Mouse (Mus musculus): ENCODE results near the gene Adrm1. TPM values are rescaled to one million over a fixed set of nuclear protein-coding genes. Genes with fewer than 3 reads are reported as not detected.

Adrm1 gene
- polyA plus RNA-seq, 1 experiment from 2014 or later, result 150 TPM

DNA sequence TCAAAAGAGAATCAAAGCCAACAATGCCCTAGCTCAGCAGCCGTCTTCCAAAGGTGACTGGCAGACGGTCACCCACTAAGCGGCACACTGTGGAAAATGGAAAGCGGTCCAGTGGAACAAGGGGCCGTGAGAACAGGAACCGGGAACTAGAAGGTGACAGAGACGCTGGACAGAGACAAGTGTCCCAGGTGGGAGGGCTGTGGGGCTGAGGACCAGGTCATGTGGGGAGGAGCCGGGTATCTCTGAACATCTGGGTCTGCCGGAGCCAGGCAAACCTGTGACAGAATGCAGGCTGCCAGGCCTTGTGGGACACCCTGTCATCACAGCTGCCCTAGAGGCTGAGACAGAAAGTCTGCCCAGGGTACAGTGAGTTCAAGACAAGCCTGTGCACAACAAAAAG lies 33.2 kb downstream of the Adrm1 start:
- no peak overlapping the region for H3K9ac ChIP-seq
- H3K4me1 ChIP-seq (replicated peaks), result peaks cover 8% of the 10 kb centered on the region; the same call in 1 of the 2 replicates
- H3K9me3 ChIP-seq (replicated peaks), result no peaks in the 10 kb centered on the region
- no peaks in the 10 kb centered on the region for H3K27me3 ChIP-seq (replicated peaks)
- H3K4me2 ChIP-seq, result no peak overlapping the region
- H3K27ac ChIP-seq (ENCODE audit: poor library complexity, severe bottlenecking), result no peak overlapping the region
- H3K4me3 ChIP-seq, result no peak overlapping the region
- 51% methylated on average over 9 of the region's 9 CpGs for WGBS
- peaks cover 22% of the 10 kb centered on the region for H3K36me3 ChIP-seq
- no peak for ATAC-seq (ENCODE audit: insufficient number of reproducible peaks, low FRiP score)

DNA sequence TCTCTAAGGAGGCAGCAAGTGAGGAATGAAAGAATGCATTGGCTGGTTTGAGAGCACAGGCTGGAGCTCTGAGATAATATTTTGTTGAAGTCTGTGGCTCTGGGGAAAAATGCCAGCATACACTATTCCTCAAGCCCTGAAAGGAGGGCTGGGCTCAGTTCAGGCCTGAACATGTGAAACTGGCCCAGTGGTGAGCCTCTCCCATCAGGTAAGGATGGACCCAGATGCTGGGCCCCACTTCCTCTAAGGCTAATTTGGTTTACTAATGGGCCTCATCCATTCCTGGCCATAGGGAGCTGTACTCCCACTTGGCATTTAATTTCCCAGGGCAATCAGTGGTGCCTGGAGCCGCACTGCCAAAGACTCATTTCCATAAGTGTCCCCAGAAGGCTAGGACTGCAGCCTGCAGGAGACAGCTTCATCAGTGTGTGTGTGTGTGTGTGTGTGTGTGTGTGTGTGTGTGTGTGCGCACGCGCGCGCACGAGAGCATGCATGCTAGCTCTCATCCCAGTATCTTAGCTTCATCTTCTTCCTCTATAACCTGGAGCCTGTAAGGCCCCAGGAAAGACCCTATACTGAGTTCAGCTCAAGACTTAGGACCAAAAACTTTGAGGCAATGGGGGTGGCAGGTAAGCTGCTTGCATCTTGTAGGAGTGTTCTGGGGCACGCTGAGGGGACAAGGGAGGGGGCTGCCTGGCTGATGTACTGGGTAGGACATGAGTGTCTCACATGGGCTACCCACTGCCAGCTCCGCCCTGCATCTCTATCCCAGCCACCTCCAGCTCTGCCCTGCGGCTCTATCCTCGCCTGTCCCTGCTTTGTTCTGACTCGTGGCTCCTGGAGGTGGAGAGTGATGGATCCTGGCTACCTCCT lies 34.0 kb downstream of the Adrm1 start:
- Histone ChIP-seq H3K4me2 (no peak overlapping the region), H3K27ac (ENCODE audit: poor library complexity, severe bottlenecking) (no peak overlapping the region), H3K27me3 (replicated peaks) (no peaks in the 10 kb centered on the region), H3K4me3 (no peak overlapping the region), H3K9ac (no peak overlapping the region), H3K9me3 (replicated peaks) (no peaks in the 10 kb centered on the region), H3K36me3 (peaks cover 22% of the 10 kb centered on the region), H3K4me1 (replicated peaks) (peaks cover 8% of the 10 kb centered on the region; the same call in 1 of the 2 replicates)
- WGBS, result 84% methylated on average over 12 of the region's 12 CpGs
- no peak for ATAC-seq (ENCODE audit: insufficient number of reproducible peaks, low FRiP score)

DNA sequence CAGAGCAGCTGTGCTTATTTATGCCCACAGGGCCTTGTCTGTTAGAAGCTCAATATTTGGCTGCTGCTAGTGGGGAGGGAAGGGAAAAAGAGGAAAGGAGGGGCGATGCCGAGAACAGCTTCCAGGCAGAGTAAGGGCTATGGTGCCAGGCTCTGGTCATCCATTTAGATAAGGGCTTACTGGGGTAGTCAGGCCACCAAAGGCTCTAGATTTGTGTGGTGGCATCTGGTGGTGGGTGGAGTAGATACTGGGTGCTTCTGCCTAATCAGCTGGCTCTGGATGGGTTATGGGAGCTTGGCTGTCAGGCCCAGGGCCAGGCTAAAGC lies 34.6 kb downstream of the Adrm1 start:
- 69% methylated on average over 2 of the region's 2 CpGs for WGBS
- H3K4me1 ChIP-seq (replicated peaks), result peaks cover 8% of the 10 kb centered on the region; the same call in 1 of the 2 replicates
- no peak overlapping the region for H3K4me3 ChIP-seq
- no peak for ATAC-seq (ENCODE audit: insufficient number of reproducible peaks, low FRiP score)
- H3K27me3 ChIP-seq (replicated peaks), result no peaks in the 10 kb centered on the region
- H3K27ac ChIP-seq (ENCODE audit: poor library complexity, severe bottlenecking), result no peak overlapping the region
- no peaks in the 10 kb centered on the region for H3K9me3 ChIP-seq (replicated peaks)
- no peak overlapping the region for H3K4me2 ChIP-seq
- peaks cover 22% of the 10 kb centered on the region for H3K36me3 ChIP-seq
- H3K9ac ChIP-seq, result no peak overlapping the region

DNA sequence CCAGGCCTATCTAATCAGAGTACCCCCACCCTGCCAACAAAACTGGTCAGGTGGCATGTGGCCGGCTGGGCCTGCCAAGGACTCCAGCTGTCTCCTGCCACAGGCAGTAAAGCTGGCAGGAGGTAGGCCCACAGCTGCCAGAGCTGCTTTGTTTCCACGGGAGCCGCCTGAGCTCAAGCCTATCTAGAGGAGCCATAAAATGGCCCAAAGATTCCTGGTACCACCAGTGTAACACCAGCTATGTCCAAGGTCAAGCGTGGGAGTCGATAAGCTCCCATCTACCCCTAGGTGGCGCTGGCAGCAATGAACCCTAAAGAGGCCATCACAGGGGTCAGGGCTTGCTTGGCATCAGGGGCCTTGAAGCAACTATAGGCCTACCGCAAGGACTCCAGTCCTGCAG lies 36.6 kb downstream of the Adrm1 start:
- H3K27me3 ChIP-seq (replicated peaks), result no peaks in the 10 kb centered on the region
- ATAC-seq (ENCODE audit: insufficient number of reproducible peaks, low FRiP score), result 0 out of 2 replicates have a peak, but pooled peaks have one; percentile 26
- H3K4me3 ChIP-seq, result no peak overlapping the region
- H3K4me1 ChIP-seq (replicated peaks), result peaks cover 8% of the 10 kb centered on the region; the same call in 1 of the 2 replicates
- 65% methylated on average over 7 of the region's 7 CpGs for WGBS
- no peak overlapping the region for H3K9ac ChIP-seq
- peaks cover 6% of the 10 kb centered on the region; the same call in 1 of the 2 replicates for H3K9me3 ChIP-seq (replicated peaks)
- no peak overlapping the region for H3K27ac ChIP-seq (ENCODE audit: poor library complexity, severe bottlenecking)
- no peak overlapping the region for H3K4me2 ChIP-seq
- H3K36me3 ChIP-seq, result peaks cover 12% of the 10 kb centered on the region

DNA sequence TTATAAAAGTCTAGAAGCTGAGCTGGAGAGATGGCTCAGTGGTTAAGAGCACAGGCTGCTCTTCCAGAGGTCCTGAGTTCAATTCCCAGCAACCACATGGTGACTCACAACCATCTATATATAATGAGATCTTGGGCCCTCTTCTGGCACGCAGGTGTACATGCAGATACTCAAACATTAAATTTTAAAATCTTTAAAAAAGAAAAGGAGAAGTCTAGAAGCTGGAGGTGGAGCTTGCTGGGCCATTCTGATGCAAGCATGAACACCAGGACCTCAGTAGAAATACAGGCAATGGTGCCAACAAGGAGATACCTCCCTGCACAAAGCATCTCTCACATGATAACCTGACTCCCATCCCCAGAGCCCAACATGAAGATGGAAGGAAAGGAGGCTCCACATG lies 37.7 kb downstream of the Adrm1 start:
- H3K27me3 ChIP-seq (replicated peaks), result no peaks in the 10 kb centered on the region
- peaks cover 6% of the 10 kb centered on the region; the same call in 1 of the 2 replicates for H3K9me3 ChIP-seq (replicated peaks)
- 79% methylated on average over 1 of the region's 1 CpGs for WGBS
- H3K4me3 ChIP-seq, result no peak overlapping the region
- H3K9ac ChIP-seq, result no peak overlapping the region
- no peak overlapping the region for H3K27ac ChIP-seq (ENCODE audit: poor library complexity, severe bottlenecking)
- ATAC-seq (ENCODE audit: insufficient number of reproducible peaks, low FRiP score), result no peak
- peaks cover 12% of the 10 kb centered on the region for H3K36me3 ChIP-seq
- H3K4me2 ChIP-seq, result no peak overlapping the region
- peaks cover 9% of the 10 kb centered on the region for H3K4me1 ChIP-seq (replicated peaks)

DNA sequence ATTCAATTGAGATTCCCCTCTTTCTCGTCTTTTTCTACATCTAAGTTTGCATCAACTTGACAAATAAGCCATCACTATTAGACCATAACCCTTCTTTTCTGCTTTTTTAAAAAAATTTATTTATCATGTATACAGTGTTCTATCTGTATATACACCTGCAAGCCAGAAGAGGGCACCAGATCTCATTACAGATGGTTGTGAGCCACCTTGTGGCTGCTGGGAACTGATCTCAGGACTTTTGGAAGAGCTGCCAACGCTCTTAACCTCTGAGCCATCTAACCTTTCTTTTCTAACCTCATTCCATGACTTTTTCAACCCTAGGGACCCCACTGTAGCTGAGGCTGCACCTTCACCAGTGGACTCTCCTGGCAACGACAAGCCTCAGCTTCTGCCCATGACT lies 41.0 kb downstream of the Adrm1 start:
- 91% methylated on average over 3 of the region's 3 CpGs for WGBS
- peaks cover 6% of the 10 kb centered on the region; the same call in 1 of the 2 replicates for H3K9me3 ChIP-seq (replicated peaks)
- no peaks in the 10 kb centered on the region for H3K27me3 ChIP-seq (replicated peaks)
- no peak overlapping the region for H3K4me3 ChIP-seq
- peaks cover 31% of the 10 kb centered on the region for H3K4me1 ChIP-seq (replicated peaks)
- H3K4me2 ChIP-seq, result no peak overlapping the region
- no peak for ATAC-seq (ENCODE audit: insufficient number of reproducible peaks, low FRiP score)
- H3K9ac ChIP-seq, result no peak overlapping the region
- H3K36me3 ChIP-seq, result no peaks in the 10 kb centered on the region
- H3K27ac ChIP-seq (ENCODE audit: poor library complexity, severe bottlenecking), result no peak overlapping the region

DNA sequence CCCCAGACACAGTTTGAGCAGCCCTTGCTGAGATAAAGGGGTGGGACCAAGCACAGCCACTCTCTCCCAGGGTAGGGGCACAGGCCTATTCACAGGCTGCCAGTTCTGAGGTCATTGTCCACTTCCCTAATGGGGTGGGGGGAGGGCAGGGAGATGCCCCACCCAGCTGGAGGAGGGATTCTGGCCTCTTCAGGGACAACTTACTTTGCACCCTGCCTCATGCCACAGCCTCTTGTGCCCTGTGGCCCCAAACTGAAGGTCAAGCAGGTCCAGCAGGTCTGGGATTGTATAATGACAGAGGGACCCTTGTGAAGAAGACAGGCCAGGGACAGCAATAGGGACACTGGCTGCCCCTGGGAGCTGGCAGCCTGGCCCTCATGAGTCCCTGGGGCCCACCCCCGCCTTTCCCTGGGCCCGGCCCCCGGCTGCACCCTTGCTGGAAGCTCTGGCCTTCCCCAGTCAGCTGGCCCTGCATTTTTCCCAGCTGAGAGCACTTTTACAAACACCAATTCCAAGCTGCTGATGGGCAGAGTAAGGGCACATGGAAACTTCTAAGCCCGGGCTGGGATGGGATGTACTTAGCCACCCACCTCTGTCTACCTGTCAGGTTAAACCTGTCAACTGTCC lies 43.2 kb downstream of the Adrm1 start:
- H3K9me3 ChIP-seq (replicated peaks), result peaks cover 6% of the 10 kb centered on the region; the same call in 1 of the 2 replicates
- no peak overlapping the region; the same call in 1 of the 2 replicates for H3K9ac ChIP-seq
- H3K36me3 ChIP-seq, result no peaks in the 10 kb centered on the region
- no peaks in the 10 kb centered on the region for H3K27me3 ChIP-seq (replicated peaks)
- no peak overlapping the region for H3K4me3 ChIP-seq
- H3K4me1 ChIP-seq (replicated peaks), result peaks cover 53% of the 10 kb centered on the region
- H3K4me2 ChIP-seq, result 0 out of 2 replicates have a peak overlapping the region, but pooled peaks have one; percentile 2
- no peak; the same call in 1 of the 2 replicates for ATAC-seq (ENCODE audit: insufficient number of reproducible peaks, low FRiP score)
- 60% methylated on average over 4 of the region's 4 CpGs for WGBS
- H3K27ac ChIP-seq (ENCODE audit: poor library complexity, severe bottlenecking), result peak overlapping the region; percentile 39; the same call in 1 of the 2 replicates

DNA sequence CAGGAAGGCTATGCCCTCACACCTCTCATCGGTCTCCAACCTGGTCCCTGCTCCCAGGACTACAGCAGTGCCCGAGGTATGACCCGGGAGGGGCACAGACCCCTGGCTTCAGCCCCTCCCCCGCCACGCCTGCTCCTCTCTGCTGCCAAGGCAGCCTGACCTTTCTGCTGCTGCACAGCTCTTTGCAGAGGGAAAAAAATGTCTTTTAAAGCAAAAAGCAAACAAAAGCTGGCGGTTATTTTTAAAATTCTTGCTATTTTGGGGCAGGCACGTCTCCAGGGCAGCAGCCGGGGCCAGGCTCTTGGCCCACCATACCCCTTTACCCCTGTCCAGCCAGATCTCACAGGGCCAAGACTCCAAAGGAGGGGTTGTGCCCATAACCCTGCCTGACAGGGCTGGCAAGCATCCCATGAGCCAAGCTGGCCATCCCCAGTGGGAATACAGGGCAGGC lies 43.8 kb downstream of the Adrm1 start:
- peaks cover 6% of the 10 kb centered on the region; the same call in 1 of the 2 replicates for H3K9me3 ChIP-seq (replicated peaks)
- peaks cover 58% of the 10 kb centered on the region for H3K4me1 ChIP-seq (replicated peaks)
- H3K27me3 ChIP-seq (replicated peaks), result no peaks in the 10 kb centered on the region
- peaks cover 2% of the 10 kb centered on the region; the same call in 1 of the 2 replicates for H3K36me3 ChIP-seq
- peak overlapping the region; percentile 39; the same call in 1 of the 2 replicates for H3K27ac ChIP-seq (ENCODE audit: poor library complexity, severe bottlenecking)
- WGBS, result 68% methylated on average over 8 of the region's 8 CpGs
- no peak overlapping the region for H3K4me3 ChIP-seq
- 0 out of 2 replicates have a peak overlapping the region, but pooled peaks have one; percentile 2 for H3K4me2 ChIP-seq
- ATAC-seq (ENCODE audit: insufficient number of reproducible peaks, low FRiP score), result no peak
- H3K9ac ChIP-seq, result peak overlapping the region; percentile 7; the same call in 1 of the 2 replicates

DNA sequence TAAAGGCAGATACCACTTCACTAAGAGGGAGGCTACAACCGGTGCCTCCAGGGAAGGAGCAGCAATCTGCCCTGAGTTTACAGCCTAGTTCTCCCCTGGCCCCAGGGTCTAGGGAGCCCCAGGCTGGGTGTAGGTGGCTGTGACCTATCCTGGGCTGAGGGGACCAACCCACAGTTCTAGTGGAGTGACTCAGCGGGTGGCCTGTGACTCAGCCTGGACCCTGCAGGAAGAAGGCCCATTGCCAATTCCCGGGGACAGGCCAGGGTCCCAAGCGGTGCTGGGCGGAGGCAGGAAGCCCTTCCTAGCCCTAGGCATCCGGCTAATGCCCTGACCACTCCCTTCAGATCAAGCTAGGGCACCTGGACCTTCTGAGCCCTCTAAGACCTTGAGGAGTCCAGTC lies 44.7 kb downstream of the Adrm1 start:
- H3K9me3 ChIP-seq (replicated peaks), result peaks cover 6% of the 10 kb centered on the region; the same call in 1 of the 2 replicates
- H3K9ac ChIP-seq, result no peak overlapping the region
- ATAC-seq (ENCODE audit: insufficient number of reproducible peaks, low FRiP score), result 0 out of 2 replicates have a peak, but pooled peaks have one; percentile 25
- no peaks in the 10 kb centered on the region for H3K27me3 ChIP-seq (replicated peaks)
- no peak overlapping the region; the same call in 1 of the 2 replicates for H3K27ac ChIP-seq (ENCODE audit: poor library complexity, severe bottlenecking)
- H3K4me2 ChIP-seq, result no peak overlapping the region
- H3K4me1 ChIP-seq (replicated peaks), result peaks cover 62% of the 10 kb centered on the region
- 50% methylated on average over 6 of the region's 6 CpGs for whole genome bisulfite sequencing
- no peak overlapping the region for H3K4me3 ChIP-seq
- H3K36me3 ChIP-seq, result peaks cover 2% of the 10 kb centered on the region; the same call in 1 of the 2 replicates

DNA sequence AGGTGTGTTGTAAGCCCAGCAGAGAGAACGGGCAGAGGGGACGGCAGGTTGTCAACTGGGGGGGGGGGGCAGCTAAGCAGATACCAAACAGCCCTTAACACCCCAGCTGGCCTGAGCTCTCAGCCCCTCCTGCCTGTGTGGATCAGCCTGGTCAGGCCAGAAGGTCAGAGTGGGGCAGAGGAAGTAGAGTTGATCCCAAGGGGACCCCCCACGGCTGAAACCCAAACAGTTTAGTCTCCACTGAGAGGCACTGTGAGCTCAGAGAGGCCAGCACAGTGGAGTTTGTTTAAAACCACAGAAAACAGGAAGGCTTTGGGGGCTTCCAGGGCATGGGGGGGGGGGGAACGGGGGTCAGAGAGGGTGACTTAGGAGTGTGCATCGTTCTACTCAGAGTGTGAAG lies 45.6 kb downstream of the Adrm1 start:
- Histone ChIP-seq H3K27me3 (replicated peaks) (no peaks in the 10 kb centered on the region), H3K9ac (no peak overlapping the region), H3K36me3 (peaks cover 2% of the 10 kb centered on the region; the same call in 1 of the 2 replicates), H3K4me1 (replicated peaks) (peaks cover 68% of the 10 kb centered on the region), H3K4me2 (no peak overlapping the region), H3K9me3 (replicated peaks) (peaks cover 3% of the 10 kb centered on the region; the same call in 1 of the 2 replicates), H3K27ac (ENCODE audit: poor library complexity, severe bottlenecking) (no peak overlapping the region), H3K4me3 (no peak overlapping the region)
- ATAC-seq (ENCODE audit: insufficient number of reproducible peaks, low FRiP score), result no peak
- 42% methylated on average over 5 of the region's 5 CpGs for WGBS

DNA sequence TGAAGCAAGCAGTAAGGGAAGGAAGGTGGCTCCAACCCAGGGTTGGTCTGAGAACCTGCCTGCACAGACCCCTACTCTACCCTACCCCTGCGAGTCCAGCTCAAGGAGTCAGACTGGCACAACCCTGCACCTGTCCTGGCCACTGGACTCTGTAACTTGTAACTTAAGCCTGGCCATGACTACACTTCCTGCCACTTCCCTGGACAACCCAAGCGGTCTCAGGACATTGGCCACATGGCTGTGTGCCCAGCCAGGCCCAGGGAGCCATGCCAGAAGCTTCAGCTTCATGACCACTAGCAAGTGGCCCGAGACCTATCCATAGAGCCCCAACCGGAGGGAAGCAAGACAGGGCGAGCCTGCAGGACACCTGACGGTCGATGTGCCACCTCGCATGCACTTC lies 46.3 kb downstream of the Adrm1 start:
- ATAC-seq (ENCODE audit: insufficient number of reproducible peaks, low FRiP score), result no peak
- Histone ChIP-seq H3K27me3 (replicated peaks) (no peaks in the 10 kb centered on the region), H3K4me3 (no peak overlapping the region), H3K4me1 (replicated peaks) (peaks cover 75% of the 10 kb centered on the region), H3K9me3 (replicated peaks) (no peaks in the 10 kb centered on the region), H3K9ac (no peak overlapping the region), H3K27ac (ENCODE audit: poor library complexity, severe bottlenecking) (no peak overlapping the region), H3K36me3 (peaks cover 2% of the 10 kb centered on the region; the same call in 1 of the 2 replicates), H3K4me2 (no peak overlapping the region)
- 79% methylated on average over 8 of the region's 8 CpGs for WGBS
